Mouse (Mus musculus) layer of hippocampus, postnatal 36 days (tissue): Measurements from ENCODE around the gene Rims4. TPM values are rescaled to one million over a fixed set of nuclear protein-coding genes. Genes with fewer than 3 reads are reported as not detected.

Experiments
- DNase-seq, 2 experiments: peaks; one replicate each; pipeline ENCODE4 v3.0.0; 2022
- total RNA-seq, 2 experiments: library from RNA; stranded (reverse); gene quantifications; 2 replicates each; pipeline ENCODE4 v1.2.3; 2021

The Rims4 gene
- total RNA-seq, 2 experiments from 2014 or later, result 45.5 to 47.5 TPM

- DNase-seq, result no peak
Measured at GRCm38 (mm10) chr2:163909604-163910003, 8.9 kb downstream of the Rims4 start.

DNA sequence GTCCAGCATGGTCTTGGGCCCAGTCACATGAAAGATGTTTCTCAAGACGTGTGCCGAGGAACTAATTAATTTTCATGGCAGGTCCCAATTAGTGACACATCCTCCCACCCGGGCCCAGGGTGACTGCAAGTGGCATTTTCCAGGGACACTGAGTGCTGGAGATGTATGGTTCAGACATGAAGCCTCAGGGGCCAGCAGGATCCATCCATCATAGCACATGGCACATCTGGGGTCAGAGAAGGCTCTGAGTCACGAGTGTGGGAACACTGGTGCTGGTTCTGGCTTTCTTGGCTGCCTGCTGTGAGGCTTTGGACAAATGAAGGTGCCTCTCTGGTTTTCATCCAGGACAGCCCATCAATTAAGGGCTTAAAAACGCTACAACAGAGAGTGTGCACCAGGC is 11.4 kb downstream of the Rims4 start:
- DNase-seq, result no peak

DNA sequence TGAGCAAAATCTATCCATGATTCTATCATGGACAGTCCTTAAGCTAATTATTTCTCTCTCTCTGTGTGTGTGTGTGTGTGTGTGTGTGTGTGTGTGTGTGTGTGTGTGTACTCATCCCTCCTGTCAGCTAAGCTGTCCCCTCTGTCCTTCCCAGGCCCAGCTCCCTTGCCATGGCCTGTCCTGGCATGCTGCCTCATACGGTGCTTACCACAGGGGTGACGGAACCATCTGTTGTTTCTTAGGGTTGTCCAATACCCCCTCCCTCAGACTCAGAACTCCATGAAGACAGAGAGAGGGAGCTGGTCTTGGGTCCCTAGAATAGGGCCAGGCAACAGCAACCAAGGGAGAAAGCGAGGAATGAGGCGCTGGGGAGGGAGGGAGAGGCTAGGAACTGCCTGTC is 14.2 kb downstream of the Rims4 start:
- no peak for DNase-seq

DNA sequence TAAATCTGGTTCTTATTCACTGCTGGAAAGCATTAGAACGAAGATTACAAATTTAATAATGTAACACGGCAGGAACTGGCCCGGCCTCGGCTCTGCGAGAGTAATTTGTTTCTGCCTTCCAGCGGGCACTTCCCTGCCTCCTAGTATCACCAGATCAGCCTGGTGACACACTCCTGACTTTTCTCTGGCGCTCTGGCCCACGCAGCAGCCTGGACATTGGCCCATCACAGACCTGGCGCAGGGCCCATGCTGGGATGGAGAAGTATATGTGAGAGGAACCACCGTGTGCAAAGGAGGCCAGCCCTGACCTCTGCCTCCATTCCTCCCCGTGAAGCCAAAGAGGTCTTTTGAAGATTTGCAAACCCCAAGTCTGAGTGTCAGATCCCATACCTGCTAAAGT is 15.0 kb downstream of the Rims4 start:
- no peak for DNase-seq

- DNase-seq, result no peak
Measured at GRCm38 (mm10) chr2:163902448-163902847, 16.0 kb downstream of the Rims4 start.

DNA sequence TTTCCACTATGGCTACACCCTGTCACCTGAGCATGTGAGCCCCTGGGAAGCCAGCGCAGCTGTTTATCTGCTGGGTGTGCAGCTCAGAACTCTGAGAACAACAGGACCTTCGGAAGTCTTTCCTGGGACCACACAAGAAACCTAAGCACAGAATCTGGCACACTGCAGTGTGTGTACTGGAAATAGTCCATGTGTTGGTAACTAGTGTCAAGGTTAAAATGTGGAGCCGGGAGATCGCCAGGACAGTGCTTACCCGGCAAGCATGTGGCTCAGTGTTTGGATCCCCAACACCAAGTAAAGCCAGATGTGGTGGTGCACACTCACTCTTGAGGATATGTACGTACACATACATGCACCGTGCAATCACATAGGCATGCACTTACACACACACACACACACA is 17.4 kb downstream of the Rims4 start:
- DNase-seq, result no peak

DNA sequence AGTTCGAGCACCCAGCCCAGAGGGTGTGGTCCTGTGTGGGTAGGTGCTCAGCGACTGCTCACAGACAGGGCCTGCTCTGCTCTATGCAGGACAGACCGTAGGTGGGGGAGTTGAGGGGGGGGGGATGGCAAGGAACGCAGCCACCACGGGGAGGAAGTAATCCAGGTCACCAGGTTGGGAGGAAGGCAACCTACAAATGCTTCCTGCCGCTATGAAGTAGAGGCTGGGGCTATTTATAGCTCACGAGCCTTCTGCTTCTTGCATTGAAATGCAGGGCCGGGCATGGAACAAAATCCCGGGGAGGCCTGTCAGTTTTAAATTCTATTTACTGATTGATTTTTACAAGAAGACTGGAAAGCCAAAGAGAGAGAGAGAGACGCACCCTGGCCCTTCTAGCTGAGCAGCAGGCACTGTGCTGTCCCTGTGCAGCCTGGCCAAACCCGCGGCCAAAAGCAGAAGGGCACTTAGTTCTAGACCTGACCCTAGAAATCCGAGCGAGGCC is 18.5 kb downstream of the Rims4 start:
- DNase-seq, result no peak

- no peak for DNase-seq
Measured at GRCm38 (mm10) chr2:163897988-163898535, 20.4 kb downstream of the Rims4 start.

GRCm38 (mm10) chr2:163897026-163897425 is 21.5 kb downstream of the Rims4 start:
- no peak for DNase-seq

DNA sequence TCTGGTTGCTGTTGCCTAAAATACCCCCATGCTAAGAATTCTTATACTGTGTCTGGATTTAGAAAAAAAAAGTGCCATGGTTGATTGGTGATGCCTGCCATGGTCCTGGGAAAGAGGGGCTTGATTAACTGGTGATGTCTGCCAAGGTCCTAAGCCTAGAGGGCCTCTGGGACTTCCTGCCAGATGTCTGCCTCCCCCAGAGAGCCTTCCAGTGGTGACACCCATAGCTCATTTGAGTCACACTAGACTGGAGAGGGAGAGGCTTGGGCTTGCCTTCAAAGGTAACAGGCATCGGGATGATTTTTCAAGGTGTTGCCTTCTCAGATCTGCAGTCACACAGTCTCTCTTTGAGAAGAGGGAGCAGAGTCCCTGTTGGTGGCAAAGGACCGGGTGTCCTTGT is 23.3 kb downstream of the Rims4 start:
- no peak for DNase-seq

GRCm38 (mm10) chr2:163893446-163894370 is 24.8 kb downstream of the Rims4 start:
- DNase-seq, result no peak

DNA sequence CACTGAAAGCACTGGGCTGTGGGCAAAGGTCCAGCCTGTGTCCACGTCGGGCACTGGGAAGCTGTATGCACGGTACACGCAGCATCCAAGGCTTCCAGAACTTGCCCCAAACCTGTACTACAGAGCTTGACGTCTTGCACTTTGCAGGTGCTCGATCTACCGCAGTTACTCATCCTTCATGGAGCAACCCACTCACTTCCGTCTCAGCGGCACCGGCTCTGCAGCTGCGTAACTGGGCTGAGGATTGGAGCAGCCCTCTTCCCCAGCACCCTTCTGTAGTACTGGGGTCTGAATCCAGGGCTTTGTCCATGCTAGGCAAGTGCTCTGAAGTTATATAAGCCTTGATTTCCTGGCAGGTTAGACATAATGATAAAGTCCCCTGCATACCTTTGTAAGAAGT is 27.2 kb downstream of the Rims4 start:
- no peak for DNase-seq

DNA sequence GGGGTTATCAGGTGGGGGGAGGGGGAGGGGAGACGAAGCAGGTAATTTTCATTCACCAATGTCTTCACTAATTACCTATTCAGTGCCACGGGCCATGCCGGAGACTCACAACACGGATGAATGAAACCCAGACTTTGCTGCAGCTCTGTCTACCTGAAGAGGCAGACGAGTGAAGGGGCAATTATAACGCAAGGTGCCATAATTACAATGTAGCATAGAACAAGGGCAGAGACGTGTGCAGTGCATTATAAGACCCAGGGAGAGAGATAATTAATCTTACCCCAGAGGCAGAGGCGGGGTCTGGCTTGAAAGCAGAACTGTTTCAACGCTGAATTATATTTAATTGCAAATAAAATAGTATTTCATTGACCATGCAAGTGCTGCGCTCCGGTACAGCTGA is 27.9 kb downstream of the Rims4 start:
- DNase-seq, result no peak

DNA sequence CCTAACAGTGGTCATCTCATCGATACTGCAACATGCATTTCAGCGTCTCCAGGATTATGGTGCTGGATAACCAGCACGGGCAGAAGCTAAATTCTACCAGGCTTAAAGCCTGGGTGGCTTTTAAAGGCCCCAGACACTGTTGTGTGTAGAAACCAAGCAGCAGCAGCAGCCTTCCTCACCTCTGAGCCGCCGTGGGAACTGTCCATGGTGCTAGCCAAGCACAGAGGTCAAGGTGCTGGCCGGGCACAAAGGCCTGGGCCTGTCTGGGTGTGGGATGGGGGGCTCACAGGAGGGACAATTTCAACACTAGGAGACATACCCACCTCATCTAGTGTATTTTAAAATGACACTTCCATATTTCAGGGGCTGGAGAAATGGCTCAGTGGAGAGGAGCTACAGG is 29.1 kb downstream of the Rims4 start:
- no peak for DNase-seq

DNA sequence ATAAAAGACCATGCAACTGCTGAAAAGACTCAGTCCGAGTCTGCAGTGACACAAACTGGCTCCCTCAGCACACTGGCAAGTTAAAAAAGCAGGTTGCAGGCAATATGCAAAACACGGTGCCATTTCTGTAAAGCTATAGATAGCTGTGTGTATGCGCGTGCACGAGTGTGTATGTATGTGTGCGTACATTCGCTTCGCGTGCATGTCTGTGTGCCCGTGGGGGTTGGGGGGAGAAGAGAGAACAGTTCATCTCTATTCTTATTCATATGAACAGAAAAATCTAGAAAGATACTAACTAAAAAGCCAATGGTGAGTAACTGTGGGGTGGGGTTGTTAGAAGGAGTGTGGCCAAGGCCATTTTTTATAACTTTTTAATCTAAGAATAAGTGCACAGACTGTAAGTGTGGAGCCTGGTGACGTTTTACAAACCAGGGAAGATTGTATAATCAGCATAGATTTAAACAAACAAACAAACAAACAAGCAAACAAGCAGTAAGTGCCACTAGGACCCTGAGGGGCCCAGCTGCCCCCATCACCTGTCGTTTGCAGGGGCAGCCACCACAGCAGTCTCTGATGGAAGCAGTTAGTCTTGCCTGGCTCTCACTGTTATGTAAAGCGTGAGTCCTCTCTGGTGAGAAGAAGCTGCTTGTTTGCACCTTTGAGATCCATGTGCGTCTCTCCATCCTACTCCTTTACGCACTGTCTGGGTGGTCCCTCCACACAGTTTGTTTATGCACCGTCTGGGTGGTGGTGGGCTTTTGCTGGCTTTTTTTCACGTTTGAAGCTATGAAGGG is 35.4 kb downstream of the Rims4 start:
- DNase-seq, result no peak

DNA sequence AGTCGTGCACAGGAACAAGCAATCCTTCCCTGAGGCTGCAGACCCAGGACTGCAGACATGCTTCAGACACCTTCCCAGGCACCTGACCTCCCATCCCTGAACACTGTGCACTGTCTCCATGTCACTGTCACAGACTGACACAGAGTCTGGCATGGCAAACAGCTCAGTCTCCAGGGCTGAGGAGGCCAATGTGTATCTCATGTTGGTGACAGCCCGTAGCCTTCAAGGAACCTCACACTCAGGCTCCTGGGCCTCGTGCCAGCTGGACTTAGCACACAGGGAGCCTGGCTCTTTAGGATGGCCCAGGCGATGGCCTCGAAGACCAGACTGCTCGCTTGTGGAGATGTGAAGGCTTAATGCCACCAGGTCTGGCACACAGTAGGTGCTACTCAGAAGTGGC is 37.6 kb downstream of the Rims4 start:
- no peak for DNase-seq

DNA sequence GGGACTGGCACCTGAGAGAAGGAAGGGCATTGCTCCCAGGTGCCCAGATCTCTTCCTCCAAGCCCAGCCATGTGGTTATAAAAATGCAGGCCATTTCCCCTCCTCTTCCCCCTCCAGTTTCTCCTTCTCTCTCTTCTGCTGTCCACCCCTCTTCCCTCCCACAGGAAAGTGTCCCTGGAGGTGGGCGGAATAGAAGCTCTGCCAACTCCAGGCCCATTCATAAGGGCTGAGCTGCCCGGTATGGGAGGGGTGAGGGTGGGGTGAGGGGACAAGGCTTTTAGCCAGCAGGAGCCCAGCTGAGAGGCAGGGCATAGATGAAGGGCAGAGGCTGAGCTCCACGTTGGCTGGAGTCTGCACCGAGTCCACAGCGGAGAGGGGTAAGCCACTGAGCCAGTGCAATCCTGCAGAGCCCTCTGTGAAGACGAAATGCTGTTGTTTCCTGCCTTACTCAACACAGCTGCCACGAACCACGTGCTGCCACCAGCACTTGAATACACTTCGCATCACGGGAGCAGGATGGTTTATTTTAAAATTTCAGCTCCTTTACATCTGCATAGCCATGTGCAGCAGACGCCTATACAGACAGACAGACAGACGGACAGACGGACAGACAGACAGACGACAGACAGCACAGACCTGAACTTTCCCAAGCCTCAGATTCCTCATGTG is 41.5 kb downstream of the Rims4 start:
- no peak for DNase-seq

DNA sequence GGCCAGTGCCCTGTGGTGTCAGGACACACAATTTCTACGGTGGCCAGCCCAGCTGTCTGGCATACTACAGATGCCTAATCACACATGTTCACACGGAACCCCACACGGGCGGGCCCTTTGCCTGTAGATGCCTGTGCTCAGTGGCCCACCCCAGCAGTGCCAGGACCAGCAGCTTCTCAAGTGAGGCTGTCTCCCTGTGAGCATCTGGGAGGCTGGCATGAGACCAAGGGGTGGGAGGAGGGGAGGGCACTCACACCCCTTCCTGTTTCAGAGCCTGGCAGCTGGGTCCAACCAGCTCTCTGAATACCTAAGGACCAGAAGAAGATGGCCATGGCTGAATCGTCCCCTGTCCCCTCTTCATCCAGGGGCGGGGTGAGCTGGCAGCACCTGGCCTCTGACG is 43.0 kb downstream of the Rims4 start:
- DNase-seq, result no peak

DNA sequence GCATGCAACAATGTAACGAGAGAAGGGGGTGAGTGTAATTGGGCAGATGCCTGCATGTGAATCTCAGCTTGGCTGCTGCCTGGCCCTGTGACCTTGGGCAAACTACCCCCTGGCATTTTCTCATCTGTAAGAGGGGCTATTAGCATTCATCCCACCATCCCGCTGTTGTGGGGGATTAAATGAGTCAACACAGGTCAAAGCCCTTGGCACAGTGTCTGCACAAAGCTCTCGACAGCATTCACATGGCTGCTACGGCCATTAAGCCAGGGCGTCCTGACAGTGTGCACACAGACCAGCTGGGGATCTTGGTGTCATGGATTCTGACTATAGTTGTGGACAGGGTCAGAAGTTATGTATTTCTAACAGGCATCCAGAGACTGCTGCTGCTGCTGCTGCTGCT is 43.6 kb downstream of the Rims4 start:
- DNase-seq, result no peak

GRCm38 (mm10) chr2:163871906-163872305 is 46.6 kb downstream of the Rims4 start:
- no peak for DNase-seq

- no peak for DNase-seq
Measured at GRCm38 (mm10) chr2:163871266-163871665, 47.2 kb downstream of the Rims4 start.

- peak; percentile 37 to 51 for DNase-seq
Measured at GRCm38 (mm10) chr2:163869783-163870182, 48.7 kb downstream of the Rims4 start.

DNA sequence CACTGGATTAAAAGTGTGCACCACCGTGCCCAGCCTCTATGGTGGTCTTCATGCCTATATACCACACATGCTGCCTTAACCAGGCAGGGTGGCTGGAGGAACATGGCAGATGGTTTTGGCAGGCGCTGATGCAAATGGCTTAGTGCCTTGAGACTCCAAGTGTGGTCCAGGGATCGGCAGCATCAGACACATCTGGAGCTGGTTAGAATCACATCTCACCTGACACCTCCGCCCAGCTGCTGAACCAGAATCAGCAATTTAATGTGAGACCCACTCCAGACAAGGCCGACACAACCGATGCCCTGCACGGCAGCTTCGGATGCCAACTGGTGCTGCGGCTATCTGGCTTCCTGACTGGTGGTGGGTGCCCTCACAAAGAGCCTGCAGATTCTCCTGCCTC is 52.4 kb downstream of the Rims4 start:
- no peak for DNase-seq
